ENCODE assay signal across 20 mouse cellular contexts in the genomic region with DNA sequence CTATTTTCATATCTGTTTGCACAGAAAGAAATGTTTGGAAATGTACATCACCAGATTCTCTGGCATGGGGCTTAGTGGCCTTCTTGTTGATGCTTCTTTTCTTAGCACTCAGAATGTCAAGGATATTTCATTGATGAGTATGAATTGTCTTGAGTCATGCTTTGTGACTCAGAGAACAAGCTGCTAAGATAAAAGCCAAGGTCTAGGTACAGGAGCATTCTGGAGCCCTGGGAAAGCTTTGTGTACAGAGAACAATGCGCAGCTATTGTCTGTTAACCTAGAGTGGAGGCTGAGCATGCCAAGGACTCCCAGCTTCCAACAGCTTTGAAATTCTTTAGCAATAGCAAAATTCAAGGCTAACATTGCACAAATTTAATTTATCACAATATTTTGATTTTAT.
DNase-seq lines count a peak whose midpoint lies in the region; ATAC-seq and TF ChIP-seq lines count a peak whose summit lies in the region.
"Had no signal": no experiment of that assay in that cellular context is flagged by ENCODE, and none has a peak within 500 bp of the region (broad histone marks: within the 10 kb centered on the region; RNA-seq: fewer than 3 reads in every experiment).

No protein-coding gene starts in this region.

- no peak for TF ChIP-seq CTCF in forebrain, postnatal 0 days (IDR thresholded peaks at IDR 0.05; ENCODE audit: low read depth)

- no peaks in the 10 kb centered on the region for H3K9me3 ChIP-seq in forebrain, postnatal 0 days (ENCODE audit: low read length)
- no peaks in the 10 kb centered on the region for H3K9me3 ChIP-seq in forebrain, embryonic 12.5 days
- H3K9me3 ChIP-seq: embryonic facial prominence, embryonic 13.5 days; G1E; limb, embryonic 12.5 days; liver, embryonic 13.5 days; lung, embryonic 15.5 days had no signal

- peak; percentile 36; the same call in 1 of the 2 replicates for ATAC-seq in forebrain, postnatal 0 days
- ATAC-seq in forebrain, embryonic 12.5 days (ENCODE audit: low FRiP score): no peak
- no peak for ATAC-seq in erythroid progenitor cell, adult 5-6 weeks (replicated peaks; ENCODE audit: low FRiP score, poor library complexity, severe bottlenecking)
- ATAC-seq: hindbrain, embryonic 16.5 days had no signal

- H3K4me3 ChIP-seq in forebrain, postnatal 0 days (ENCODE audit: low read depth, low read length): no peak overlapping the region
- no peak overlapping the region for H3K4me3 ChIP-seq in forebrain, embryonic 12.5 days (replicated peaks)
- H3K4me3 ChIP-seq: embryonic facial prominence, embryonic 13.5 days; limb, embryonic 12.5 days; liver, embryonic 13.5 days; lung, embryonic 15.5 days had no signal

- WGBS in forebrain, postnatal 0 days: 78% methylated on average over 1 of the region's 1 CpGs
- WGBS in forebrain, embryonic 12.5 days: 72% methylated on average over 1 of the region's 1 CpGs

- DNase-seq in forebrain, postnatal 0 days: no peak
- DNase-seq in retina, postnatal 1 day: peak; percentile 18
- no peak for DNase-seq in retina, embryonic 14.5 days (ENCODE audit: low spot score)
- peak; percentile 33 for DNase-seq in ZHBTc4 (ENCODE audit: low read depth, low spot score)
- DNase-seq in telencephalon, adult 2 months (ENCODE audit: low read depth, low spot score): peak; percentile 21
- no peak for DNase-seq in cerebellum, adult 11-12 months
- DNase-seq: cerebellum, adult 8-10 months; kidney, adult 11 months; kidney, postnatal 10 days; liver, embryonic 13.5 days; thymus, adult 2 months had no signal

- H3K4me2 ChIP-seq in forebrain, postnatal 0 days (ENCODE audit: low read depth): no peak overlapping the region
- no peak overlapping the region for H3K4me2 ChIP-seq in forebrain, embryonic 12.5 days
- H3K4me2 ChIP-seq: embryonic facial prominence, embryonic 13.5 days; heart, embryonic 11.5 days; limb, embryonic 12.5 days; liver, embryonic 13.5 days; lung, embryonic 15.5 days had no signal

- H3K4me1 ChIP-seq in forebrain, postnatal 0 days (ENCODE audit: insufficient read depth): no peaks in the 10 kb centered on the region
- no peaks in the 10 kb centered on the region for H3K4me1 ChIP-seq in forebrain, embryonic 12.5 days
- H3K4me1 ChIP-seq: embryonic facial prominence, embryonic 13.5 days; limb, embryonic 12.5 days; liver, embryonic 13.5 days; lung, embryonic 15.5 days had no signal

- no peak overlapping the region for H3K9ac ChIP-seq in forebrain, postnatal 0 days
- H3K9ac ChIP-seq in forebrain, embryonic 12.5 days: no peak overlapping the region
- H3K9ac ChIP-seq: embryonic facial prominence, embryonic 13.5 days; limb, embryonic 12.5 days; liver, embryonic 13.5 days; lung, embryonic 15.5 days had no signal

- H3K36me3 ChIP-seq in forebrain, postnatal 0 days (ENCODE audit: insufficient read depth): no peaks in the 10 kb centered on the region
- no peaks in the 10 kb centered on the region for H3K36me3 ChIP-seq in forebrain, embryonic 12.5 days (replicated peaks)
- H3K36me3 ChIP-seq: embryonic facial prominence, embryonic 13.5 days; G1E; limb, embryonic 12.5 days; liver, embryonic 13.5 days; lung, embryonic 15.5 days had no signal

- H3K27me3 ChIP-seq in forebrain, postnatal 0 days (ENCODE audit: insufficient read depth, low read length): no peaks in the 10 kb centered on the region
- H3K27me3 ChIP-seq in forebrain, embryonic 12.5 days: no peaks in the 10 kb centered on the region
- H3K27me3 ChIP-seq: embryonic facial prominence, embryonic 13.5 days; limb, embryonic 12.5 days; liver, embryonic 13.5 days; lung, embryonic 15.5 days had no signal

- no peak overlapping the region for H3K27ac ChIP-seq in forebrain, postnatal 0 days (ENCODE audit: low read depth, low read length)
- H3K27ac ChIP-seq in forebrain, embryonic 12.5 days: no peak overlapping the region
- H3K27ac ChIP-seq: embryonic facial prominence, embryonic 13.5 days; limb, embryonic 12.5 days; liver, embryonic 13.5 days; lung, embryonic 15.5 days; macrophage had no signal

Comparison
In these comparisons a context has a peak if more than half of its experiments do, and no peak if none do; other contexts are left out.
1. DNase-seq: peak in retina, postnatal 1 day (single experiment), ZHBTc4 (single experiment) and telencephalon, adult 2 months (single experiment); none in forebrain, postnatal 0 days (single experiment), retina, embryonic 14.5 days (single experiment) and cerebellum, adult 11-12 months (single experiment).